Mouse (Mus musculus): ENCODE results near the gene Rasgef1b.
"Not testable (repeated sequence)": the region's sequence is repeated elsewhere in the genome, so short reads cannot be mapped to it uniquely, and the experiment has no call there.

Rasgef1b gene

GRCm38 (mm10) chr5:99223869-99224498 is 504.9 kb downstream of the Rasgef1b start:
- no peak for DNase-seq (ENCODE audit: low read depth, low spot score)

- DNase-seq (ENCODE audit: low read depth, low spot score), result no peak
Observed at GRCm38 (mm10) chr5:99218385-99218784, 510.5 kb downstream of the Rasgef1b start.

GRCm38 (mm10) chr5:99216588-99217152 is 512.2 kb downstream of the Rasgef1b start:
- DNase-seq (ENCODE audit: low read depth, low spot score), result not testable (repeated sequence)

GRCm38 (mm10) chr5:99215207-99216157 is 513.4 kb downstream of the Rasgef1b start:
- no peak for DNase-seq (ENCODE audit: low read depth, low spot score)

- DNase-seq (ENCODE audit: low read depth, low spot score), result no peak
Observed at GRCm38 (mm10) chr5:99214400-99214799, 514.5 kb downstream of the Rasgef1b start.

GRCm38 (mm10) chr5:99213211-99213610 is 515.7 kb downstream of the Rasgef1b start:
- no peak for DNase-seq (ENCODE audit: low read depth, low spot score)

- no peak for DNase-seq (ENCODE audit: low read depth, low spot score)
Observed at GRCm38 (mm10) chr5:99203475-99203874, 525.4 kb downstream of the Rasgef1b start.

- peak; percentile 51 for DNase-seq (ENCODE audit: low read depth, low spot score)
Observed at GRCm38 (mm10) chr5:99202074-99202837, 526.6 kb downstream of the Rasgef1b start.

- no peak for DNase-seq (ENCODE audit: low read depth, low spot score)
Observed at GRCm38 (mm10) chr5:99195436-99195835, 533.4 kb downstream of the Rasgef1b start.

- no peak for DNase-seq (ENCODE audit: low read depth, low spot score)
Observed at GRCm38 (mm10) chr5:99190941-99191800, 537.7 kb downstream of the Rasgef1b start.

GRCm38 (mm10) chr5:99183637-99184036 is 545.2 kb downstream of the Rasgef1b start:
- DNase-seq (ENCODE audit: low read depth, low spot score), result no peak

- no peak for DNase-seq (ENCODE audit: low read depth, low spot score)
Observed at GRCm38 (mm10) chr5:99174608-99175385, 554.1 kb downstream of the Rasgef1b start.

GRCm38 (mm10) chr5:99169836-99170235 is 559.0 kb downstream of the Rasgef1b start:
- no peak for DNase-seq (ENCODE audit: low read depth, low spot score)

- DNase-seq (ENCODE audit: low read depth, low spot score), result no peak
Observed at GRCm38 (mm10) chr5:99167767-99168166, 561.1 kb downstream of the Rasgef1b start.
